Mouse (Mus musculus) thymus, adult 2 months (tissue): Measurements from ENCODE around the gene Xxylt1.

Source experiments
- CTCF ChIP-seq: fragments of 200-500 bp; IDR thresholded peaks from 2 replicates; pipeline ENCODE4 v1.5.1; 2012; ENCODE audit warnings: mild to moderate bottlenecking, control low read depth, low read length, moderate library complexity, borderline replicate concordance; ENCODE audit not compliant: control insufficient read depth, poor library complexity, insufficient read depth; ENCODE audit errors: extremely low read depth
- POLR2A ChIP-seq: fragments of 200-500 bp; IDR thresholded peaks from 2 replicates; pipeline ENCODE4 v1.6.1; 2012; ENCODE audit warnings: mild to moderate bottlenecking, low read length, control low read depth, moderate library complexity; ENCODE audit not compliant: control insufficient read depth, poor library complexity, insufficient read depth; ENCODE audit errors: extremely low read depth

DNA sequence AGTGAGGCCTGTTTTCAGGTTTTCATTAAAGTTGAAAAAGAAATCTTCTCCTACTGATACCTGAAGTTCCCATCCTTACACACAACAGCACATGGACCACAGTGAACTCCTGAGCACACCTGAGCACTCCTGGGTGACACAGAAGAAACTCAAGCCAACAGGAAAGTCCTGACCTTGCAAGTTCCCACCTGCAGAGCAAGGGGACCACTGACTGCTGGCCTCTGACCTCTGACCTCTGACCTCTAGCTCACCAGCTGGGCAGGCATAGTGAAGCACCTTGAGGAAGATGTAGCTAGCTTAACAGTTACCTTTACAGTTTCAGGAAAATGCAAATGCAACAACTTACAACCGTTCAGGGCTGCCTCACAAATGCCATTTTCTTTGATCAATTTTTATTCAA, 18.7 kb upstream of the Xxylt1 start:
- no peak for TF ChIP-seq POLR2A
- TF ChIP-seq CTCF, result no peak
